Mouse (Mus musculus) hindbrain, embryonic 11.5 days (tissue): ENCODE results near the gene Amigo2. TPM values are rescaled to one million over a fixed set of nuclear protein-coding genes. Genes with fewer than 3 reads are reported as not detected.

ENCODE experiments used
- ATAC-seq: fragments of 200-750 bp; cut with Nextera tagmentation; 2 replicates; pipeline ENCODE4 v1.8.0; 2017; ENCODE audit warnings: mild to moderate bottlenecking, moderate TSS enrichment, moderate library complexity; ENCODE audit not compliant: low FRiP score
- DNase-seq: peaks from one replicate; pipeline ENCODE4 v3.0.0-alpha.2; 2015; ENCODE audit warnings: low spot score
- H3K27ac ChIP-seq: fragments of 300-500 bp; sonication (generic); 2 replicates; pipeline ENCODE4 v1.5.1; 2014; ENCODE audit warnings: mild to moderate bottlenecking, low read depth, low read length
- H3K27me3 ChIP-seq: fragments of 300-500 bp; sonication (generic); 2 replicates; pipeline ENCODE4 v1.6.1; 2014; ENCODE audit warnings: mild to moderate bottlenecking, low read length, moderate library complexity, mixed read lengths; ENCODE audit not compliant: control insufficient read depth, insufficient read depth
- H3K36me3 ChIP-seq: fragments of 300-500 bp; sonication (generic); 2 replicates; pipeline ENCODE4 v1.6.1; 2014; ENCODE audit warnings: mild to moderate bottlenecking, low read length, moderate library complexity, mixed read lengths; ENCODE audit not compliant: control insufficient read depth, insufficient read depth
- H3K4me1 ChIP-seq: fragments of 300-500 bp; sonication (generic); replicated peaks from 2 replicates; pipeline ENCODE4 v1.6.1; 2014; ENCODE audit warnings: low read length, mixed read lengths; ENCODE audit not compliant: control insufficient read depth, insufficient read depth
- H3K4me2 ChIP-seq: fragments of 300-500 bp; sonication (generic); replicated peaks from 2 replicates; pipeline ENCODE4 v1.6.1; 2014; ENCODE audit warnings: mild to moderate bottlenecking, low read depth, low read length
- H3K4me3 ChIP-seq: fragments of 300-500 bp; sonication (generic); 2 replicates; pipeline ENCODE4 v1.5.1; 2014; ENCODE audit warnings: low read depth, low read length
- H3K9ac ChIP-seq: fragments of 300-500 bp; sonication (generic); 2 replicates; pipeline ENCODE4 v1.6.1; 2014; ENCODE audit warnings: low read depth, low read length
- H3K9me3 ChIP-seq: fragments of 300-500 bp; sonication (generic); 2 replicates; pipeline ENCODE4 v1.6.1; 2016; ENCODE audit warnings: low read length; ENCODE audit not compliant: control insufficient read depth
- WGBS: fragments of 180-500 bp; shearing (Covaris S2); extraction: QIAGEN DNeasy Blood & Tissue Kit; methylation state at CpG from one replicate; pipeline ENCODE4 v1.1.7; 2014; 5-methylcytosine and 5-hydroxymethylcytosine counted together
- polyA plus RNA-seq: library from polyadenylated mRNA; unstranded; fragments of >200 nt; fragmentation: Nextera tagmentation; extraction: Ambion mirVana; gene quantifications from 2 replicates; pipeline ENCODE4 v1.2.1, GENCODE M21; 2014

Amigo2 gene
- polyA plus RNA-seq, 1 experiment from 2014 or later, result 6.0 TPM

DNA sequence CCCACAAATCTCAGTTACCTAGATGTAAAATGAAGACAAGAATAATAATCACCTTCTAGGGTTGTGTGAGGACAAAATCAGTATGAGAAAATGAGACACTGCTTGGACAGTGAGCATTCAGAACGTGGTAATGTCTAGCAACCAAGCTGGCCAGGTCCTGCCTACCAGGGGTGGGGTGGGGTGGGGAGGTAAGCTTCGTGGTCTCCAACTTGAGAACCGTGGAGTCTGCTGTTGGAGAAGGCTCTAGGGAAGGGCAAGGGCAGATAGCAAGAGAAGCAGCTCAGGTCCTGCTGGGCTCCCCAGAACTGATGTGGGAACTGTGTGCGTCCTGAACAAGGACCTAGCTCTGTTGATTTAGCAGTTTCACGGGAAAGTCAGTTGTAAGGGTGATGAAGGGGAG, 37.1 kb upstream of the Amigo2 start:
- no peak overlapping the region for H3K27ac ChIP-seq
- H3K9me3 ChIP-seq, result no peaks in the 10 kb centered on the region
- no peaks in the 10 kb centered on the region for H3K36me3 ChIP-seq
- no peak for DNase-seq
- no peak for ATAC-seq
- no peak overlapping the region for H3K9ac ChIP-seq
- no peak overlapping the region for H3K4me3 ChIP-seq
- WGBS, result 66% methylated on average over 5 of the region's 5 CpGs
- no peaks in the 10 kb centered on the region for H3K4me1 ChIP-seq
- no peak overlapping the region for H3K4me2 ChIP-seq
- no peaks in the 10 kb centered on the region for H3K27me3 ChIP-seq

DNA sequence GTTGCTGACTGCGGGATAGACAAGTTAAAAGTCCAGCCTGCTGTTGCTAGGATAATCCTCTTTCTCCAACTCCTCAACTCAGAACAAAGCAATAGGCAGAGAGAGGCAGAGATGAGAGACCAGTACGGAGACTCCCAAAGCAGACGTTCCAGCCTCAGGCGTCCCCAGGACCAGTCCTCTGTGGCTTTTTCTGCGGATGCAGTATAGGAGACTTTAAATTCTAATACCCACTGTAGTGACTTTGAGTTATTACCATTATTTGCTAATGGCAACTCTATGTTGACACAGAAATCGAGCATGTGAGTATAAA, 35.4 kb upstream of the Amigo2 start:
- ATAC-seq (no peak), DNase-seq (no peak)
- Histone ChIP-seq H3K4me2 (no peak overlapping the region), H3K27me3 (no peaks in the 10 kb centered on the region), H3K9me3 (no peaks in the 10 kb centered on the region), H3K4me1 (no peaks in the 10 kb centered on the region), H3K27ac (no peak overlapping the region), H3K4me3 (no peak overlapping the region), H3K36me3 (no peaks in the 10 kb centered on the region), H3K9ac (no peak overlapping the region)
- WGBS, result 83% methylated on average over 6 of the region's 6 CpGs

DNA sequence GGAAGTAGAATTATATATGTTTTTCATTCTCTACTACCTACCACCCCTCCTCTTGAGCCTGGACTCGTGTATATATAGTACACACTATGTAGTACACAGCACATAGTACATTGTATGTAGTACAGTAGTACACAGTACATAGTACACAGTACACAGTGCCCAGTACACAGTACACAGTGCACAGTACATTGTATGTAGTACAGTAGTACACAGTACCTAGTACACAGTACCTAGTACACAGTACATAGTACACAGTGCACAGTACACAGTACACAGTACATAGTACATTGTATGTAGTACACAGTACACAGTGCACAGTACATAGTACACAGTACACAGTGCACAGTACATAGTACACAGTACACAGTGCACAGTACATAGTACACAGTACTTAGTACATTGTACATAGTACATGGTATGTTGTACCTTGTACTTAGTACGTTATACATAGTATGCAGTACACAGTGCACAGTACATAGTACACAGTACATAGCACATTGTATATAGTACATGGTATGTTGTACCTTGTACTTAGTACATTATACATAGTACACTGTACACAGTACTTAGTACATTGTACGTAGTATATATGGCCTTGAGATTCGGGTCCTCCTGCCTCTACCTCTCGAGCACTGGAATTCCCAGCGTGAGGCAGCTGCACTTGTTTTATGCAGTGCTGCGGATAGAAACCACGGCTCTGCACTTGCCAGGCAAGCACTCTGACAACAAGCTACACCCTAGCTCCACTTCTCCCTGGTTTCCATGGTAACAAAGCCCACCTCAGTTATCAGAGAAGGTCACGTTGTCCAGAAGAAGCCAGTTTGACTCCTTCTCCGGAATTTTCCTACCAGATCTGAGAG, 34.9 kb upstream of the Amigo2 start:
- 81% methylated on average over 10 of the region's 10 CpGs for WGBS
- H3K9ac ChIP-seq, result no peak overlapping the region
- no peaks in the 10 kb centered on the region for H3K36me3 ChIP-seq
- ATAC-seq (no peak), DNase-seq (no peak)
- no peaks in the 10 kb centered on the region for H3K9me3 ChIP-seq
- no peak overlapping the region for H3K4me2 ChIP-seq
- no peak overlapping the region for H3K4me3 ChIP-seq
- H3K27me3 ChIP-seq, result no peaks in the 10 kb centered on the region
- H3K27ac ChIP-seq, result no peak overlapping the region
- no peaks in the 10 kb centered on the region for H3K4me1 ChIP-seq

DNA sequence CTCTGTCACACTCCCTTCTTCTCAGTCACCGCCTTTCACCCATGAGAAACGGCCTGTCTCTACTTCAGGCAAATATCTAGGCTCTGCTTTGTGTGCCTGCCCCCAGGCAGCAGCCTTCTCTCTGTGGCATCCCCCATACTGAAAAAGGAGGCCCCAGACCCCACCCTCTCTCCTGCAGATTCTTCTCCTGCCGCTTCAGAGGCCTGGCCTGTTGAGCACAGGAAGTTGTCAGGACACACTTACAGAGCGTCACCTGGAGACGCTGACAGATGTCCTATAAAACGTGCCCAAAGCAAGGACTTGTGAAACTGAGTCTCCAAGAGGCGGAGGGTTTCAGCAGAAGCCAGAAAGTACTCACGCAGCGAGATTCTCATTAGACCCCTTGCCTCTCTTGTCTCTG, 33.7 kb upstream of the Amigo2 start:
- Histone ChIP-seq H3K9ac (no peak overlapping the region), H3K4me2 (no peak overlapping the region), H3K4me3 (no peak overlapping the region), H3K36me3 (no peaks in the 10 kb centered on the region), H3K9me3 (no peaks in the 10 kb centered on the region), H3K27me3 (no peaks in the 10 kb centered on the region), H3K4me1 (no peaks in the 10 kb centered on the region), H3K27ac (no peak overlapping the region)
- DNase-seq, result no peak
- ATAC-seq, result no peak
- 71% methylated on average over 9 of the region's 9 CpGs for WGBS

GRCm38 (mm10) chr15:97280131-97280530, 33.0 kb upstream of the Amigo2 start:
- Histone ChIP-seq H3K4me2 (no peak overlapping the region), H3K27ac (no peak overlapping the region), H3K9me3 (no peaks in the 10 kb centered on the region), H3K4me3 (no peak overlapping the region), H3K36me3 (no peaks in the 10 kb centered on the region), H3K4me1 (no peaks in the 10 kb centered on the region), H3K9ac (no peak overlapping the region), H3K27me3 (no peaks in the 10 kb centered on the region)
- ATAC-seq, result no peak
- no peak for DNase-seq
- WGBS, result 84% methylated on average over 8 of the region's 8 CpGs

GRCm38 (mm10) chr15:97278340-97278948, 31.4 kb upstream of the Amigo2 start:
- H3K27me3 ChIP-seq, result no peaks in the 10 kb centered on the region
- 88% methylated on average over 9 of the region's 9 CpGs for WGBS
- no peaks in the 10 kb centered on the region for H3K36me3 ChIP-seq
- no peak for DNase-seq
- no peak overlapping the region for H3K4me3 ChIP-seq
- no peak overlapping the region for H3K27ac ChIP-seq
- H3K4me1 ChIP-seq, result no peaks in the 10 kb centered on the region
- no peak overlapping the region for H3K9ac ChIP-seq
- no peak overlapping the region for H3K4me2 ChIP-seq
- ATAC-seq, result no peak
- H3K9me3 ChIP-seq, result no peaks in the 10 kb centered on the region

- H3K4me1 ChIP-seq, result no peaks in the 10 kb centered on the region
- H3K4me2 ChIP-seq, result no peak overlapping the region
- no peaks in the 10 kb centered on the region for H3K27me3 ChIP-seq
- no peaks in the 10 kb centered on the region for H3K36me3 ChIP-seq
- 77% methylated on average over 10 of the region's 10 CpGs for WGBS
- DNase-seq, result no peak
- no peak overlapping the region for H3K4me3 ChIP-seq
- H3K9me3 ChIP-seq, result no peaks in the 10 kb centered on the region
- no peak for ATAC-seq
- H3K9ac ChIP-seq, result no peak overlapping the region
- H3K27ac ChIP-seq, result no peak overlapping the region
These were observed 30.2 kb upstream of the Amigo2 start for GRCm38 (mm10) chr15:97277328-97277727.

- Histone ChIP-seq H3K36me3 (no peaks in the 10 kb centered on the region), H3K27me3 (no peaks in the 10 kb centered on the region), H3K4me2 (no peak overlapping the region), H3K27ac (no peak overlapping the region), H3K9ac (no peak overlapping the region), H3K4me1 (no peaks in the 10 kb centered on the region), H3K9me3 (no peaks in the 10 kb centered on the region), H3K4me3 (no peak overlapping the region)
- 72% methylated on average over 20 of the region's 20 CpGs for WGBS
- ATAC-seq, result no peak
- no peak for DNase-seq
These were observed 29.6 kb upstream of the Amigo2 start for GRCm38 (mm10) chr15:97276660-97277153.
